Comparison of ENCODE assay signal across 9 mouse cellular contexts in genomic region chr2:178668451-178668850, GRCm38 (mm10).
DNase-seq lines count a peak whose midpoint lies in the region; ATAC-seq and TF ChIP-seq lines count a peak whose summit lies in the region.
"Had no signal": no experiment of that assay in that cellular context is flagged by ENCODE, and none has a peak within 500 bp of the region (broad histone marks: within the 10 kb centered on the region; RNA-seq: fewer than 3 reads in every experiment).

No protein-coding gene starts in this region.

- H3K4me1 ChIP-seq in heart, postnatal 0 days (ENCODE audit: control insufficient read depth, insufficient read depth): no peaks in the 10 kb centered on the region
- 0 out of 2 replicates have a peak, but pooled peaks cover 3% of the 10 kb centered on the region for H3K4me1 ChIP-seq in thymus, adult 2 months (replicated peaks; ENCODE audit: control insufficient read depth, insufficient read depth, low read length)
- H3K4me1 ChIP-seq in forebrain, embryonic 15.5 days: no peaks in the 10 kb centered on the region

- no peak overlapping the region for H3K9ac ChIP-seq in heart, postnatal 0 days (replicated peaks; ENCODE audit: low read depth, low read length)
- no peak overlapping the region for H3K9ac ChIP-seq in forebrain, embryonic 15.5 days (replicated peaks)

- peaks cover 5% of the 10 kb centered on the region; the same call in 1 of the 2 replicates for H3K27me3 ChIP-seq in heart, postnatal 0 days (ENCODE audit: control insufficient read depth, insufficient read depth, low read length)
- no peaks in the 10 kb centered on the region for H3K27me3 ChIP-seq in thymus, adult 2 months (ENCODE audit: control insufficient read depth, insufficient read depth, low read length)
- no peaks in the 10 kb centered on the region for H3K27me3 ChIP-seq in forebrain, embryonic 15.5 days

- no peaks in the 10 kb centered on the region for H3K36me3 ChIP-seq in heart, postnatal 0 days (replicated peaks; ENCODE audit: control insufficient read depth, insufficient read depth, low read length)
- H3K36me3 ChIP-seq in thymus, adult 2 months (ENCODE audit: control insufficient read depth, insufficient read depth, low read length): no peaks in the 10 kb centered on the region
- no peaks in the 10 kb centered on the region for H3K36me3 ChIP-seq in forebrain, embryonic 15.5 days

- H3K9me3 ChIP-seq in heart, postnatal 0 days (replicated peaks; ENCODE audit: control insufficient read depth, low read length): no peaks in the 10 kb centered on the region
- H3K9me3 ChIP-seq in forebrain, embryonic 15.5 days: no peaks in the 10 kb centered on the region

- no peak for TF ChIP-seq EP300 in heart, postnatal 0 days (IDR thresholded peaks at IDR 0.05; ENCODE audit: low read depth)

- no peak for ATAC-seq in heart, postnatal 0 days (ENCODE audit: insufficient read depth, low read depth)
- no peak for ATAC-seq in forebrain, embryonic 15.5 days (replicated peaks)
- ATAC-seq in erythroblast, adult 5-6 weeks (replicated peaks; ENCODE audit: low FRiP score, poor library complexity, severe bottlenecking): no peak
- ATAC-seq: forebrain, embryonic 16.5 days had no signal

- intact Hi-C loops in heart, postnatal 25 days (cut with DNase I): loop anchor here (5.0 kb wide), 1 partner anchor 96 kb away; no protein-coding TSS in a partner anchor

- no peak overlapping the region for H3K4me3 ChIP-seq in heart, postnatal 0 days (ENCODE audit: low read depth, low read length)
- H3K4me3 ChIP-seq in thymus, adult 2 months (ENCODE audit: control insufficient read depth, insufficient read depth, low read length): no peak overlapping the region
- no peak overlapping the region for H3K4me3 ChIP-seq in forebrain, embryonic 15.5 days

- H3K27ac ChIP-seq in heart, postnatal 0 days (ENCODE audit: low read depth): no peak overlapping the region
- no peak overlapping the region for H3K27ac ChIP-seq in thymus, adult 2 months (ENCODE audit: control insufficient read depth, insufficient read depth, low read length)
- no peak overlapping the region for H3K27ac ChIP-seq in forebrain, embryonic 15.5 days (replicated peaks)

- WGBS in heart, postnatal 0 days: 7% methylated on average over 2 of the region's 2 CpGs
- 37% methylated on average over 2 of the region's 2 CpGs for WGBS in thymus, adult 2 months
- WGBS in forebrain, embryonic 15.5 days: 17% methylated on average over 2 of the region's 2 CpGs

- no peak for TF ChIP-seq POLR2A in thymus, adult 2 months (IDR thresholded peaks at IDR 0.05; ENCODE audit: control insufficient read depth, extremely low read depth, insufficient read depth, low read length, poor library complexity)

- DNase-seq in heart, postnatal 0 days (ENCODE audit: low spot score): no peak
- no peak for DNase-seq in heart, postnatal 25 days (ENCODE audit: low spot score)
- DNase-seq in thymus, adult 2 months: peak; percentile 33
- no peak for DNase-seq in thymus, postnatal 0 days (ENCODE audit: low spot score)
- DNase-seq in kidney, postnatal 36 days: peak; percentile 53 to 79
- DNase-seq in thymus, postnatal 4 days: peak; percentile 68

- H3K4me2 ChIP-seq in heart, postnatal 0 days (ENCODE audit: low read depth, low read length): no peak overlapping the region
- H3K4me2 ChIP-seq in forebrain, embryonic 15.5 days (replicated peaks): no peak overlapping the region

- peak; percentile 36 for TF ChIP-seq CTCF in heart, postnatal 0 days (IDR thresholded peaks at IDR 0.05; ENCODE audit: low read depth)
- TF ChIP-seq CTCF in thymus, adult 2 months (IDR thresholded peaks at IDR 0.05; ENCODE audit: borderline replicate concordance, control insufficient read depth, extremely low read depth, insufficient read depth, low read length, poor library complexity): no peak

Comparison
In these comparisons a context has a peak if more than half of its experiments do, and no peak if none do; other contexts are left out.
1. DNase-seq: peak in thymus, adult 2 months (single experiment), kidney, postnatal 36 days (2 of 2) and thymus, postnatal 4 days (single experiment); none in heart, postnatal 0 days (single experiment), heart, postnatal 25 days (single experiment) and thymus, postnatal 0 days (single experiment).